Mouse (Mus musculus) lung, postnatal 0 days (tissue): Measurements from ENCODE around the gene Pkdrej. TPM values are rescaled to one million over a fixed set of nuclear protein-coding genes. Genes with fewer than 3 reads are reported as not detected.

Experiments used
- ATAC-seq: fragments of 200-750 bp; cut with Nextera tagmentation; 2 replicates; pipeline ENCODE4 v1.8.0; 2017; ENCODE audit warnings: moderate library complexity
- DNase-seq: peaks from one replicate; pipeline ENCODE4 v3.0.0-alpha.2; 2016; ENCODE audit warnings: low spot score
- H3K27ac ChIP-seq: fragments of 300-500 bp; sonication (generic); 2 replicates; pipeline ENCODE4 v1.5.1; 2014; ENCODE audit warnings: antibody characterized with exemption, mild to moderate bottlenecking, low read length, mixed read lengths
- H3K27me3 ChIP-seq: fragments of 300-500 bp; sonication (generic); replicated peaks from 2 replicates; pipeline ENCODE4 v1.6.1; 2014; ENCODE audit warnings: low read length, mixed read lengths; ENCODE audit not compliant: insufficient read depth
- H3K36me3 ChIP-seq: fragments of 300-500 bp; sonication (generic); 2 replicates; pipeline ENCODE4 v1.6.1; 2014; ENCODE audit warnings: low read length, mixed read lengths; ENCODE audit not compliant: insufficient read depth
- H3K4me1 ChIP-seq: fragments of 300-500 bp; sonication (generic); 2 replicates; pipeline ENCODE4 v1.6.1; 2014; ENCODE audit warnings: antibody characterized with exemption, low read depth, low read length, mixed read lengths; ENCODE audit not compliant: insufficient read depth
- H3K4me2 ChIP-seq: fragments of 300-500 bp; sonication (generic); replicated peaks from 2 replicates; pipeline ENCODE4 v1.6.1; 2014; ENCODE audit warnings: low read depth, mild to moderate bottlenecking, low read length, moderate library complexity, mixed read lengths
- H3K4me3 ChIP-seq: fragments of 300-500 bp; sonication (generic); 2 replicates; pipeline ENCODE4 v1.5.1; 2014; ENCODE audit warnings: low read depth, low read length
- H3K9ac ChIP-seq: fragments of 300-500 bp; sonication (generic); replicated peaks from 2 replicates; pipeline ENCODE4 v1.6.1; 2014; ENCODE audit warnings: low read depth, mild to moderate bottlenecking
- H3K9me3 ChIP-seq: fragments of 300-500 bp; sonication (generic); 2 replicates; pipeline ENCODE4 v1.6.1; 2016; ENCODE audit warnings: low read length, mixed read lengths
- CTCF ChIP-seq: IDR thresholded peaks from 2 replicates; pipeline ENCODE4 v1.5.1; 2016; ENCODE audit warnings: antibody characterized with exemption, mild to moderate bottlenecking
- EP300 ChIP-seq: IDR thresholded peaks from 2 replicates; pipeline ENCODE4 v1.6.1; 2016; ENCODE audit warnings: antibody characterized with exemption, mild to moderate bottlenecking, control low read depth
- WGBS: fragments of 180-500 bp; shearing (Covaris S2); extraction: QIAGEN DNeasy Blood & Tissue Kit; methylation state at CpG from one replicate; pipeline ENCODE4 v1.1.7; 2014; 5-methylcytosine and 5-hydroxymethylcytosine counted together
- polyA plus RNA-seq: library from polyadenylated mRNA; unstranded; fragments of >200 nt; fragmentation: Nextera tagmentation; extraction: Ambion mirVana; gene quantifications from 2 replicates; pipeline ENCODE4 v1.2.1, GENCODE M21; 2015

Gene Pkdrej
- polyA plus RNA-seq, 1 experiment from 2014 or later = 0.08 TPM

DNA sequence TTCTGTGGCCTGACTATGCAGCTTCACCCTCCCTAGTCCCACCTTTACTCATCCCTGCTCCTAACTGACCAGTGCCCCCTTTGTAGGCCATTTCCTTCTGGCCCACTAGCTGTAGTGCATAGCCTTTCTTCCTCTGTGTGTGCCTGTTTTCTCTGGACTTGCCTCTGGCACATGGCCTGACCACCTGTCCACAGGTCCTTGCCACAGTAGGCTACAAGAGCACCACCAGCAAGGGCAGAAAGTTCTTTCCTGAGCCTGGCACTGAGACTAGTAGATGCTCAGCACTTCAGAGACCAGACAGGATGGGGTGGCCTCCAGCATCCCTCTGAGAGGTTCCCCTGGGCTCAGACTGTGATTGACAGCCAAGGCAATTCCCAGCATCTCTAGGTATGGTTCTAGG is 23.5 kb upstream of the Pkdrej start:
- Histone ChIP-seq H3K9ac (no peak overlapping the region), H3K27ac (no peak overlapping the region), H3K4me1 (no peaks in the 10 kb centered on the region), H3K4me3 (no peak overlapping the region), H3K9me3 (no peaks in the 10 kb centered on the region), H3K4me2 (no peak overlapping the region), H3K27me3 (no peaks in the 10 kb centered on the region), H3K36me3 (no peaks in the 10 kb centered on the region)
- ATAC-seq (no peak), DNase-seq (no peak)
- TF ChIP-seq CTCF = no peak
- TF ChIP-seq EP300 = no peak

DNA sequence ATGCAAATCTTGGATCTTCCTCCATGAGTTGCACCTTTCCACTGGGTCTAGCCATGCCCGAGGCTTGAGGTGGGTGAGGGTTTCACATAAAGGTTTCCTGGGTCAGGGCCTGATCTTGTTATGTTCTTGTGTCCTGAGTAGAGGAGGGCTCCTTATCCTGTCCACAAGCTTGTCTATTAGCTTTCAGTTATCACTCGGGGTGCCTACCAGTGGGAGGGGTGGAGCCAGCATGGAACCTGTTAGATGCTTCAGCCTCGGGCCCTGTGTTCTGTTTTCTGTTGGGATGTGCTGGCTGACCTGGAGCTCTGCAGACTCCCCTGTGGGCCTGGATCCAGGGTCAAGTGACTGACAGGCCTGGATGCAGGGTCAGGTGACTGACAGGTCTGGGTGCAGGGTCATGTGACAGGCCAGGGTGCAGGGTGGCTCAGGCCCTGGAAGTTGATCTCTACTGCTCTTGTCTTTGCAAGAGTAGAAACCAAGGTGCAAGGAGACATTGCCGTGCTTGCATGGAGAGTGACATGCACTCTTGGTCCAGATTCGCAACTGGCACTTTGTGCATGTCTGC is 20.3 kb upstream of the Pkdrej start:
- TF ChIP-seq CTCF (no peak), EP300 (no peak)
- 69% methylated on average over 5 of the region's 5 CpGs for WGBS
- H3K27me3 ChIP-seq = no peaks in the 10 kb centered on the region
- no peaks in the 10 kb centered on the region for H3K9me3 ChIP-seq
- H3K9ac ChIP-seq = no peak overlapping the region
- H3K27ac ChIP-seq = no peak overlapping the region
- ATAC-seq (no peak), DNase-seq (no peak)
- no peaks in the 10 kb centered on the region for H3K36me3 ChIP-seq
- H3K4me2 ChIP-seq = no peak overlapping the region
- no peaks in the 10 kb centered on the region for H3K4me1 ChIP-seq
- H3K4me3 ChIP-seq = no peak overlapping the region

DNA sequence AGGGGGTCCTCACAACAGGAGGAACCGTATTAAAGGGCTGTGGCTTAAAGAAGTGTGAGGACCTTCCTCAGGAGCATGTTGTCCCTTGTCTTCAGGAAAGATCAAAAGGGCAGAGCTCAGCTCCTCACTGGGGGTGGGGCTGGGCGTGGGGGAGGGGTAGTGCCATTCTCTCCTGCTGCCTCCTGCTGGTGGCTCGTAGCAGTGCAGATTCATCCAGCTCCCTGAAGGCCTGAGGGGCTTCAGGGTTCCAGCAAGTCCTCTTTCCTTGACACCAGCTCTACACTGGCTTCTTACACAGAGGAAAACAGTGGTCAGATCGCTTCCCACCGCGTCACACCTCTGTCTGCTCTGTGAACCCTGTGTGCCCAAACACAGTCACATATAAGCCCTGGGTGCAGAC is 19.4 kb upstream of the Pkdrej start:
- no peak overlapping the region for H3K9ac ChIP-seq
- peak; percentile 40; the same call in 1 of the 2 replicates for ATAC-seq
- WGBS = 35% methylated on average over 6 of the region's 6 CpGs
- TF ChIP-seq CTCF = peak; percentile 69
- TF ChIP-seq EP300 = no peak
- DNase-seq = no peak
- H3K27me3 ChIP-seq = no peaks in the 10 kb centered on the region
- H3K4me1 ChIP-seq = no peaks in the 10 kb centered on the region
- no peak overlapping the region for H3K4me3 ChIP-seq
- no peaks in the 10 kb centered on the region for H3K9me3 ChIP-seq
- H3K27ac ChIP-seq = no peak overlapping the region
- H3K4me2 ChIP-seq = no peak overlapping the region
- no peaks in the 10 kb centered on the region for H3K36me3 ChIP-seq

DNA sequence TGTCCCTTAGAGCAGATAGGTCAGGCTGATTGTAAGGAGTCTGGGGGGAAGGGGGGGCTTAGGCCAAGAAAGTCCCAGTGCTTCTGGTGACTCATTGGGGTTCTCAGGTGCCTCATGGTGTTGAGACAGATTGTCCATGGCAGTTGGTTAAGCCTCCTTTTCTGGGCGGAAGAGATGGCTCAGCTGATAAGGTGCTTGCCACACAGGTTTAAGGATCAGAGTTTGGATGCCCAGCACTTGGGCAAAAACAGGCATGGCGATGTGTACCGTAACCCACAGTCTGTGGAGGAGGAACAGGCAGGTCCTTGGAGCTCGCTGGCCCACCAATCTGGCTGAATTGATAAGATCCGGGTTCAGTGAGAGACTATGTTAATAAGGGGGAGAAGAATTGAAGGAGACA is 15.4 kb upstream of the Pkdrej start:
- no peaks in the 10 kb centered on the region; the same call in 1 of the 2 replicates for H3K4me1 ChIP-seq
- WGBS = 88% methylated on average over 5 of the region's 5 CpGs
- H3K4me2 ChIP-seq = no peak overlapping the region
- H3K4me3 ChIP-seq = no peak overlapping the region
- no peak overlapping the region for H3K27ac ChIP-seq
- H3K9ac ChIP-seq = no peak overlapping the region
- ATAC-seq (no peak), DNase-seq (no peak)
- H3K9me3 ChIP-seq = no peaks in the 10 kb centered on the region
- no peaks in the 10 kb centered on the region for H3K27me3 ChIP-seq
- TF ChIP-seq EP300 (no peak), CTCF (no peak)
- no peaks in the 10 kb centered on the region for H3K36me3 ChIP-seq

DNA sequence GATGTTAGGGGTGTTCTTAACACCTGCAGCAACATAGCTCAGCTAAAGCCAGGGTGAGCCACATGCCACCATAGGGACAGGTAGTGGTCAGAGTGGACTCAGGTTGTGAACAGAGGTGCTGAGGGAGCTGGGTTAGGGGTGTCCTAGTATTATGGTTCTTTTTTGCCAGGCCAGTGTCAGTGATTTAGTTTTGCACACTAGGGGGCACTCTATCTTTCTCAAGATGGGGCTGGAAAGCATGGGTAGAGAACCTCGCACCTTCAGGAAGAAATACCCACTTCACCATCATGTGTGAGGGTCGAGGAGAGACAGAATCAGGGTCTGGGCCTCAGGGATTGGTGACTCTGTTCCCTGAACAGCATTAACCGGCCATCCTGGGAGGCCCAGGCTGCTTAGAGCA is 13.8 kb upstream of the Pkdrej start:
- 45% methylated on average over 3 of the region's 3 CpGs for WGBS
- H3K9ac ChIP-seq = no peak overlapping the region
- H3K4me3 ChIP-seq = no peak overlapping the region
- no peaks in the 10 kb centered on the region for H3K36me3 ChIP-seq
- H3K4me2 ChIP-seq = no peak overlapping the region
- H3K4me1 ChIP-seq = no peaks in the 10 kb centered on the region; the same call in 1 of the 2 replicates
- no peaks in the 10 kb centered on the region for H3K9me3 ChIP-seq
- H3K27me3 ChIP-seq = no peaks in the 10 kb centered on the region
- H3K27ac ChIP-seq = no peak overlapping the region
- ATAC-seq = no peak
- no peak for DNase-seq
- TF ChIP-seq CTCF (peak; percentile 41), EP300 (no peak)

DNA sequence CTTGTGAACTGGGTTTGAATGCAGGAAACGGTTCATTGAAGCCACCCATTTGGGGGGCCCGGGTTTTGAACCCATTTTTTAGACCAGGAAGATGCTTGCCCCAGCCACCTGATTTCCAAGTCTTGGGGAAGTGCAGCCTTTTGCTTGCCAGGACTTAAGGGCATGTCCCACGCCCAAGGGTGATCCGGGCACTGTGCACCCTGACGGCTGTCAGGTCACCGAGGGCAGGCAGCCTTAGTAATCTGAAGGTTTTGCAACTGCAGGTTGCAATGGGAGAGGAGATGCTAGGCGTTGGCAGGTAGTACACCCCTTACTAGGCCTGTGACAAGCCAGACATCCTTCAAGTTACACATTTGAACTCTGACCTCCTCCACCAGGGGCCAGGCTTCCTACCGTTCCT is 11.1 kb upstream of the Pkdrej start:
- Histone ChIP-seq H3K9ac (peak overlapping the region; percentile 55; the same call in 1 of the 2 replicates), H3K9me3 (no peaks in the 10 kb centered on the region), H3K4me3 (peak overlapping the region; percentile 49), H3K27me3 (no peaks in the 10 kb centered on the region), H3K4me1 (no peaks in the 10 kb centered on the region; the same call in 1 of the 2 replicates), H3K36me3 (no peaks in the 10 kb centered on the region), H3K4me2 (peak overlapping the region; percentile 53), H3K27ac (peak overlapping the region; percentile 48)
- no peak for TF ChIP-seq CTCF
- TF ChIP-seq EP300 = no peak
- DNase-seq (no peak), ATAC-seq (0 out of 2 replicates have a peak, but pooled peaks have one; percentile 15)
- 45% methylated on average over 8 of the region's 8 CpGs for WGBS
